Mouse (Mus musculus) cortical plate, adult 2 months (tissue): ENCODE measurements around the gene Klk1b21. TPM values are rescaled to one million over a fixed set of nuclear protein-coding genes. Genes with fewer than 3 reads are reported as not detected.
"Not testable (repeated sequence)": the region's sequence is repeated elsewhere in the genome, so short reads cannot be mapped to it uniquely, and the experiment has no call there.

ENCODE experiments used
- H3K27ac ChIP-seq: fragments of 200-500 bp; 2 replicates; pipeline ENCODE4 v1.5.1; 2012; ENCODE audit warnings: low read length, control low read depth, inconsistent platforms; ENCODE audit not compliant: insufficient read depth
- H3K4me1 ChIP-seq: fragments of 200-500 bp; 2 replicates; pipeline ENCODE4 v1.6.1; 2011; ENCODE audit warnings: low read length; ENCODE audit not compliant: control insufficient read depth, insufficient read depth
- H3K4me3 ChIP-seq: fragments of 200-500 bp; 2 replicates; pipeline ENCODE4 v1.5.1; 2011; ENCODE audit warnings: mild to moderate bottlenecking, low read length, control low read depth; ENCODE audit not compliant: insufficient read depth
- CTCF ChIP-seq: fragments of 200-500 bp; IDR thresholded peaks from 2 replicates; pipeline ENCODE4 v1.5.1; 2011; ENCODE audit warnings: mild to moderate bottlenecking, control low read depth, low read length; ENCODE audit not compliant: insufficient read depth; ENCODE audit errors: extremely low read depth
- POLR2A ChIP-seq: fragments of 200-500 bp; IDR thresholded peaks from 2 replicates; pipeline ENCODE4 v1.6.1; 2011; ENCODE audit warnings: mild to moderate bottlenecking, low read length, control low read depth; ENCODE audit not compliant: insufficient read depth; ENCODE audit errors: extremely low read depth
- polyA plus RNA-seq: library from polyadenylated mRNA; depleted of rRNA; stranded (reverse); fragments of >200 nt; gene quantifications from 2 replicates; pipeline ENCODE4 v1.2.3, GENCODE M21; 2012; rRNA removed

Klk1b21 gene
- polyA plus RNA-seq: not detected in 2 replicates

GRCm38 (mm10) chr7:44102028-44102427 is at the start of gene Klk1b21:
Gene Klk1b21, plus strand, starts transcription at chr7:44102328.
- not testable (repeated sequence) for H3K4me3 ChIP-seq

GRCm38 (mm10) chr7:44072117-44072516 is 30.0 kb upstream of the Klk1b21 start:
- Histone ChIP-seq H3K27ac (no peak overlapping the region), H3K4me1 (no peaks in the 10 kb centered on the region), H3K4me3 (no peak overlapping the region)
- TF ChIP-seq CTCF (no peak), POLR2A (no peak)

More at GRCm38 (mm10) chr7:44102028-44102427, at the start of gene Klk1b21:
- not testable (repeated sequence) for H3K4me1 ChIP-seq, H3K27ac ChIP-seq

- Histone ChIP-seq H3K4me1 (no peaks in the 10 kb centered on the region), H3K27ac (no peak overlapping the region), H3K4me3 (no peak overlapping the region)
- TF ChIP-seq POLR2A: no peak
- no peak for TF ChIP-seq CTCF
These were observed 24.4 kb upstream of the Klk1b21 start for GRCm38 (mm10) chr7:44077703-44078102.

GRCm38 (mm10) chr7:44096111-44096510 is 6.0 kb upstream of the Klk1b21 start:
- H3K4me1 ChIP-seq: no peaks in the 10 kb centered on the region
- H3K27ac ChIP-seq: no peak overlapping the region
- no peak for TF ChIP-seq POLR2A
- TF ChIP-seq CTCF: no peak
- H3K4me3 ChIP-seq: no peak overlapping the region

GRCm38 (mm10) chr7:44112373-44112772 is 10.2 kb downstream of the Klk1b21 start, which contains the start of gene Klk1b22:
Gene Klk1b22, plus strand, starts transcription at chr7:44112673.
- Histone ChIP-seq H3K27ac (no peak within 1 kb of the TSS), H3K4me1 (no peaks in the 10 kb centered on the region), H3K4me3 (no peak within 1 kb of the TSS)
- TF ChIP-seq CTCF: no peak
- TF ChIP-seq POLR2A: no peak

- H3K4me3 ChIP-seq: no peak overlapping the region
- no peak overlapping the region for H3K27ac ChIP-seq
- H3K4me1 ChIP-seq: no peaks in the 10 kb centered on the region
- TF ChIP-seq POLR2A (no peak), CTCF (no peak)
These were observed 21.3 kb downstream of the Klk1b21 start for GRCm38 (mm10) chr7:44123445-44123844.

GRCm38 (mm10) chr7:44136467-44136866 is 34.3 kb downstream of the Klk1b21 start, which contains the start of gene Klk1b16:
Gene Klk1b16, plus strand, starts transcription at chr7:44136767.
- Histone ChIP-seq H3K4me3 (no peak within 1 kb of the TSS), H3K27ac (no peak within 1 kb of the TSS), H3K4me1 (no peaks in the 10 kb centered on the region)
- TF ChIP-seq POLR2A: no peak

Other genes with a start within 250 kb of the Klk1b21 start
- gene Klk4, start 221.2 kb upstream of the Klk1b21 start, polyA plus RNA-seq: not detected in 2 replicates
- gene Klk15, start 168.6 kb upstream of the Klk1b21 start, polyA plus RNA-seq: not detected in 2 replicates
- not detected in 2 replicates for gene Klk1b8, start 151.7 kb upstream of the Klk1b21 start, polyA plus RNA-seq
- not detected in 2 replicates for gene Klk1b1, start 135.6 kb upstream of the Klk1b21 start, polyA plus RNA-seq
- not detected in 2 replicates for gene Klk1b9, start 126.3 kb upstream of the Klk1b21 start, polyA plus RNA-seq
- not detected in 2 replicates for gene Klk1b11, start 106.5 kb upstream of the Klk1b21 start, polyA plus RNA-seq
- gene Klk1b26, start 90.2 kb upstream of the Klk1b21 start, polyA plus RNA-seq: not detected in 2 replicates
- gene Klk1b27, start 50.0 kb upstream of the Klk1b21 start, polyA plus RNA-seq: not detected in 2 replicates
- not detected in 2 replicates for gene Klk1b22, start 10.3 kb downstream of the Klk1b21 start, polyA plus RNA-seq
- gene Klk1b16, start 34.4 kb downstream of the Klk1b21 start, polyA plus RNA-seq: not detected in 2 replicates
- not detected in 2 replicates for gene Klk1b24, start 85.9 kb downstream of the Klk1b21 start, polyA plus RNA-seq
- gene Klk1b3, start 95.9 kb downstream of the Klk1b21 start, polyA plus RNA-seq: 0.13 and 0.15 TPM in 2 replicates
- gene Klk1b4, start 105.1 kb downstream of the Klk1b21 start, polyA plus RNA-seq: not detected in 2 replicates
- not detected in 2 replicates for gene Klk1b5, start 113.6 kb downstream of the Klk1b21 start, polyA plus RNA-seq
- gene Klk1, start 123.0 kb downstream of the Klk1b21 start, polyA plus RNA-seq: not detected in 2 replicates
- not detected in 2 replicates for gene Gm36864, start 133.8 kb downstream of the Klk1b21 start, polyA plus RNA-seq
- 2.3 and 2.9 TPM in 2 replicates for gene 1700028J19Rik, start 144.4 kb downstream of the Klk1b21 start, polyA plus RNA-seq
- gene 2410002F23Rik, start 144.4 kb downstream of the Klk1b21 start, polyA plus RNA-seq: 105 TPM in 2 replicates
- gene Acp4, start 155.1 kb downstream of the Klk1b21 start, polyA plus RNA-seq: not detected in 2 replicates
- gene Gm15517, start 159.1 kb downstream of the Klk1b21 start, polyA plus RNA-seq: not detected in 2 replicates
- gene Clec11a, start 204.6 kb downstream of the Klk1b21 start, polyA plus RNA-seq: 5.4 and 5.6 TPM in 2 replicates
- gene Shank1, start 207.9 kb downstream of the Klk1b21 start, polyA plus RNA-seq: 106 and 113 TPM in 2 replicates